Mouse (Mus musculus) neural tube, embryonic 11.5 days (tissue): ENCODE measurements around the gene Lrrc31. TPM values are rescaled to one million over a fixed set of nuclear protein-coding genes. Genes with fewer than 3 reads are reported as not detected.
"Not testable (repeated sequence)": the region's sequence is repeated elsewhere in the genome, so short reads cannot be mapped to it uniquely, and the experiment has no call there.

Source experiments
- ATAC-seq: fragments of 200-750 bp; cut with Nextera tagmentation; 2 replicates; pipeline ENCODE4 v1.8.0; 2017; ENCODE audit warnings: moderate number of reproducible peaks, mild to moderate bottlenecking, moderate TSS enrichment, moderate library complexity; ENCODE audit not compliant: insufficient read depth, low FRiP score, low TSS enrichment
- DNase-seq: peaks from one replicate; pipeline ENCODE4 v3.0.0-alpha.2; 2015; ENCODE audit warnings: low spot score
- H3K27ac ChIP-seq: fragments of 300-500 bp; sonication (generic); 2 replicates; pipeline ENCODE4 v1.5.1; 2014; ENCODE audit warnings: low read depth, mild to moderate bottlenecking, low read length
- H3K27me3 ChIP-seq: fragments of 300-500 bp; sonication (generic); 2 replicates; pipeline ENCODE4 v1.6.1; 2014; ENCODE audit warnings: mild to moderate bottlenecking, low read length, mixed read lengths; ENCODE audit not compliant: control insufficient read depth, insufficient read depth
- H3K36me3 ChIP-seq: fragments of 300-500 bp; sonication (generic); 2 replicates; pipeline ENCODE4 v1.6.1; 2014; ENCODE audit warnings: mild to moderate bottlenecking, low read length, moderate library complexity, mixed read lengths; ENCODE audit not compliant: control insufficient read depth, insufficient read depth
- H3K4me1 ChIP-seq: fragments of 300-500 bp; sonication (generic); 2 replicates; pipeline ENCODE4 v1.6.1; 2014; ENCODE audit warnings: low read length, mixed read lengths; ENCODE audit not compliant: control insufficient read depth, insufficient read depth
- H3K4me2 ChIP-seq: fragments of 300-500 bp; sonication (generic); 2 replicates; pipeline ENCODE4 v1.6.1; 2014; ENCODE audit warnings: low read depth, mild to moderate bottlenecking, moderate library complexity
- H3K4me3 ChIP-seq: fragments of 300-500 bp; sonication (generic); 2 replicates; pipeline ENCODE4 v1.5.1; 2014; ENCODE audit warnings: low read depth, low read length
- H3K9ac ChIP-seq: fragments of 300-500 bp; sonication (generic); 2 replicates; pipeline ENCODE4 v1.6.1; 2014; ENCODE audit warnings: mild to moderate bottlenecking, low read length
- H3K9me3 ChIP-seq: fragments of 300-500 bp; sonication (generic); 2 replicates; pipeline ENCODE4 v1.6.1; 2016; ENCODE audit warnings: low read length; ENCODE audit not compliant: control insufficient read depth
- WGBS: fragments of 180-500 bp; shearing (Covaris S2); extraction: QIAGEN DNeasy Blood & Tissue Kit; methylation state at CpG from one replicate; pipeline ENCODE4 v1.1.7; 2014; 5-methylcytosine and 5-hydroxymethylcytosine counted together
- polyA plus RNA-seq: library from polyadenylated mRNA; unstranded; fragments of >200 nt; fragmentation: Nextera tagmentation; extraction: Ambion mirVana; gene quantifications from 2 replicates; pipeline ENCODE4 v1.2.1, GENCODE M21; 2014

Lrrc31 gene
- not detected in 2 replicates for polyA plus RNA-seq

DNA sequence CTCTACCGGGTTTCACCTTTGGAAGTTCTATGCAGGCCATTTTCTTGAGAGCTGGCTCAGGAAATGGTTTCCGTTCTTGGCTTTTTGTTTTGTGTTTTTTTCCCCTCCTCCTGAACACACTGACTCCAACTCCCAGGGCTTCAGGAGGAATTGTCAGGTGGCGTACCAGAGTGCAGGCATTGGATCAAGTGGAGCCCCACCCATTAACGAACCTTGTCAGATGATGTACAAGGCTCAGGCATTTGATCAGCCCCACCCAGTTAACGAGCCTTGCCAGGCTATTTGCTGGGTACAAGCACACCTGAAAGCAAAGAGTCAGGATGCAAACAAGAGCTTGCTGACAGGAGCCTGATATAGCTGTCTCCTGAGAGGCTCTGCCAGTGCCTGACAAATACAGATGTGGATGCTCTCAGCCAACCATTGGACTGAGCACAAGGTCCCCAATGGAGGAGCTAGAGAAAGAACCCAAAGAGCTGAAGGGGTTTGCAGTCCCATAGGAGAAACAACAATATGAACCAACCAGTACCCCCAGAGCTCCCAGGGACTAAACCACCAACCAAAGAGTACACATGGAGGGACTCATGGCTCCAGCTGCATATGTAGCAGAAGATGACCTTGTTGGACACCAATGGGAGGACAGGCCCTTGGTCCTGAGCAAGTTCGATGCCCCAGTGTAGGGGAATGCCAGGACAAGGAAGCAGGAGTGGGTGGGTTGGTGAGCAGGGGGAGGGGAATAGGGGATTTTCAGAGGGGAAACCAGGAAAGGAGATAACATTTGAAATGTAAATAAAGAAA lies at the start of gene Lrrc31:
Gene Lrrc31 (minus strand): TSS at position 133 of the 795 bp plus-strand sequence.
- not testable (repeated sequence) for H3K4me3 ChIP-seq, H3K4me1 ChIP-seq, H3K27ac ChIP-seq, H3K4me2 ChIP-seq, ATAC-seq, H3K9ac ChIP-seq, DNase-seq, H3K36me3 ChIP-seq, H3K9me3 ChIP-seq, H3K27me3 ChIP-seq
- WGBS = 86% methylated on average over 6 of the region's 6 CpGs

DNA sequence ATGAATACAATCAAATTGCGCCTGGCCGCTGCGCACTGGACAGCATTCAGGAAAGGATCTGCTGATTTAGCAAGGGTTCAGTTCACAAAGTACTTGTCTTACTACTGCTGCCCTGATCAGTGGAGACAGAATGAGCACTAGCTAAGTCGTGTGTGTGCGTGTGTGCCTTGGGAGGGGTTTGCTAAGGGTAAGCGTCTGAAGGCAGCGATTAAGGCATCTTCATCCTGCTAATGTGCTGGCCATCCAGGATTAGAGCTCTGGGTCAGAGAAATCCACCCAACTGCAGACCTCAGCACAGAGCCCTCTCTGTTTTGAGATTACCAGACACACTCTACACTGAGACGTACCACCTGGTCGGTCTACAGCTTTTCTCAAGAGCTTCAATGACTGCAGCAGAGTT lies 48.7 kb upstream of the Lrrc31 start:
- Histone ChIP-seq H3K36me3 (no peaks in the 10 kb centered on the region), H3K4me1 (no peaks in the 10 kb centered on the region), H3K4me2 (no peak overlapping the region), H3K27me3 (no peaks in the 10 kb centered on the region), H3K9ac (no peak overlapping the region), H3K4me3 (no peak overlapping the region), H3K9me3 (no peaks in the 10 kb centered on the region), H3K27ac (no peak overlapping the region)
- ATAC-seq (no peak), DNase-seq (no peak)
- WGBS = 94% methylated on average over 9 of the region's 9 CpGs

DNA sequence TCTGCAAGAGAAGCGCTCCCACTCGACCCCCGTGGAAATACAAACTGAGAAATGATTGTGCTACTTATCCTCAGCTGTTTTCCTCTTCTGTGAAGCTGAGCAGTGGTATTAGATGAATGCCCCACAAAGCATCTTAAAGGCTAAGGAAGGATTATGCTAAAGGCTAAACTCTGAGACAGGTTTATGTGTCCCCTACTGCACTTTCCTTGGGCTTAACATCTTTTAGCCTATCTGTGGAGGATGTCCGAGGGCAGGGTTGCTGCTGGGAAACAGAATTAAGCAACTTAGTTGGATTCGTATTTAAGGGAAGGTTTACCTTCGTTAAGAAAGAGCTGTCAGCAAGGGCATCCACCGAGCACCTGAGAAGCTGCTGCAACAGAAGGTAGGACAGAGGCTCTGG lies 46.4 kb upstream of the Lrrc31 start, which contains the start of gene Samd7:
Gene Samd7 (plus strand): TSS at position 288 of the 400 bp plus-strand sequence.
- Histone ChIP-seq H3K4me2 (no peak within 1 kb of the TSS), H3K4me1 (no peaks in the 10 kb centered on the region), H3K4me3 (no peak within 1 kb of the TSS), H3K9ac (no peak within 1 kb of the TSS), H3K27ac (no peak within 1 kb of the TSS), H3K27me3 (no peaks in the 10 kb centered on the region), H3K9me3 (no peaks in the 10 kb centered on the region), H3K36me3 (no peaks in the 10 kb centered on the region)
- ATAC-seq = no peak
- 85% methylated on average over 7 of the region's 7 CpGs for WGBS
- DNase-seq = no peak

DNA sequence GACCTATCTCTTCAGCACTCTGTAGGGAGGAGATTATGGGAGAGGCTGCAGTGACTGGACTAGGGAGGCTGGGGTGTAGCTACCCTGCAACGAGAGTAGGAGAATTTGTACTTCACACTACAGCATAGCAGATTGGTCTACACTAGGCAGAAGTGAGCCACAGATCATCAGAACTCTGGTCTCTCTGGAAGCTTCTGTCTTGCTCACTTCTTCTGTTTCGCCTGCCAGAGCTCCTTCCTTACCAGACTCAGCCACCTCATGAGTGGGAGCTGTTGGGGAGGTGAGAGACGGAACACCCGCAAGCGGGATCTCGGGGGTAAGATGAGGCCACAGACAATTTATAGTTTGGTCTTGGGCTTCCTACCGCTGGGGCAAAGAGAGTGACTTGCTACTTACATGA lies 43.2 kb upstream of the Lrrc31 start:
- Histone ChIP-seq H3K4me3 (no peak overlapping the region), H3K36me3 (no peaks in the 10 kb centered on the region), H3K27me3 (no peaks in the 10 kb centered on the region), H3K4me2 (no peak overlapping the region), H3K27ac (no peak overlapping the region), H3K9ac (no peak overlapping the region), H3K9me3 (no peaks in the 10 kb centered on the region), H3K4me1 (no peaks in the 10 kb centered on the region)
- DNase-seq = no peak
- ATAC-seq = no peak
- 92% methylated on average over 7 of the region's 7 CpGs for WGBS

DNA sequence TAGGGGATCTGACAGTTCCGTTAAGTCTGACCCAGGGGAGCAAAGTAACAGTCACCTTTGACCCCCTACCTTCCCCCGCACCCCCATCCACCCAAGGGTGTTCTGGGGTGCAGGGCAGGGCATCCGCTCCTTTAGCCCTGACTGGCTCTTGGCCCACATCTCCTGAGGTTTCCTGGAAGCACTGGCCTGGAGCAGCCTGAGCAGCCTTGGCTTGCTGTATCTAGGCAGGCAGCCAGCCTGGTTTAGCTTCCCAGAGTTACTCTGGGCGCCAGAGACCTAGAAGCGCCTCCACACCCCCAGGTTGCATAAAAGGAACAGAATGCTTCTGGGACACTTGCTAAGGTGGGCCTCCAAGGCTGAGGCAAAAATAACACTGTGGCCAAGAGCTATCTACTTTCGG lies 41.7 kb upstream of the Lrrc31 start:
- H3K9ac ChIP-seq = no peak overlapping the region
- H3K27me3 ChIP-seq = no peaks in the 10 kb centered on the region
- H3K4me1 ChIP-seq = no peaks in the 10 kb centered on the region
- DNase-seq (no peak), ATAC-seq (no peak)
- H3K27ac ChIP-seq = no peak overlapping the region
- H3K36me3 ChIP-seq = no peaks in the 10 kb centered on the region
- H3K4me3 ChIP-seq = no peak overlapping the region
- no peak overlapping the region for H3K4me2 ChIP-seq
- WGBS = 88% methylated on average over 6 of the region's 6 CpGs
- no peaks in the 10 kb centered on the region for H3K9me3 ChIP-seq

DNA sequence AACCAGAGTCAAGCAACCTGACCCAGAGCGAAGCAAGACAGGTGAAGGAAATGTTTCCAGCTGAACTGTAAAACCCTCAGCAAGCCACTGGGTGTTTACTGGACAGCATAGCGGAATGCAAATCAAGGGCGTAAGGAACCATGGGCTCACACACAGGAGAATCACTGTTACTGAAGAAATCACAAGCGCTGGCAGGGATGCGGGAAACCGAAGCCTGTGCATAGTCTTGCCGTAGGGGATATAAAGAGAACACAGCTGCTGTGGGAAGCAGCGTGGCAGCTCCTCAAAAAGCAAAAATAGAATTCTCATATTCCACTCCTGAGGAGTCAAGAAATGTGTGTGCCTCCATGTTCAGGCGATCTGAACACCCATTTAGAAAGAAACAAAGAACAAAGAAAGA lies 37.2 kb upstream of the Lrrc31 start:
- ATAC-seq = no peak
- no peak overlapping the region for H3K4me2 ChIP-seq
- WGBS = 74% methylated on average over 9 of the region's 9 CpGs
- no peak overlapping the region for H3K9ac ChIP-seq
- H3K27me3 ChIP-seq = no peaks in the 10 kb centered on the region
- no peak overlapping the region for H3K27ac ChIP-seq
- H3K4me3 ChIP-seq = no peak overlapping the region
- H3K9me3 ChIP-seq = no peaks in the 10 kb centered on the region
- DNase-seq = no peak
- no peaks in the 10 kb centered on the region for H3K36me3 ChIP-seq
- H3K4me1 ChIP-seq = no peaks in the 10 kb centered on the region

DNA sequence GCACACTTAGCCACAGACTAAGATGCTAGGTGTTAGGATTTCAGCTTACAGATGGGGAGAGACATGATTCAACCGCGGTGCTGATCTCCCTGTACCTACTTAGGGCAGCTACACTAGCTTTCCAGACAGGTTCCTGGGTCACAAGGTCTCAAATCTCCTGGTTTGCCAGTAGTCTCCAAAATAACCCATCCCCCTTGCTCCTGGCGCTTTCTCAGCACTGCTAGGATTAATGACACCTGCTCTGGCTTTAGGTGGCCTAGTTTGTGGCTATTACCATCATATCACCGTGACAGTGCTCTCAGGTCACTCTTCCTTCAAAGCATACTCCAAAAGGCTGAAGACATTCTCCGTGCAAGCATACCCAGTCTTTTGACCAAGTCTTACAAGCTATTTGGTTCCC lies 29.4 kb upstream of the Lrrc31 start:
- Histone ChIP-seq H3K4me3 (no peak overlapping the region), H3K9me3 (no peaks in the 10 kb centered on the region), H3K27ac (no peak overlapping the region), H3K9ac (no peak overlapping the region), H3K27me3 (no peaks in the 10 kb centered on the region), H3K36me3 (no peaks in the 10 kb centered on the region), H3K4me2 (no peak overlapping the region), H3K4me1 (no peaks in the 10 kb centered on the region)
- ATAC-seq (no peak), DNase-seq (no peak)
- 87% methylated on average over 5 of the region's 5 CpGs for WGBS

DNA sequence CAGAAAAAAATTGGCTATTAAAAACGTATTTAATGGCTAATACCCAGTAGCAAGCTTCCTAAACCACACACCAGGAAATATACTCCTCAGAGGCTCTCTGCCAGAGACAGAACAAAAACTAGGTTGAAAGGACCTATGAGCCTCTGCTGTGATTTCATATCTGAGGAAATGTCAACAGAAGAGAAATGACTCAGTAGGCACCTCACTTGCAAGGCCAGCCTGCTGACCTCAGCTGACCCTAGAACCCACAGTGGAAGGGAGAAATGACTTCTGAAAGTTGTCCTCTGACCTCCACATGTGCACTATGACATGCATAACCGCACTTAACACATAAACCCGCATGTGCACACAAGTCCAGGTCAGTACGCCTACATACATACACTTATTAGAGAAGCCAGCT lies 27.6 kb upstream of the Lrrc31 start:
- no peaks in the 10 kb centered on the region for H3K36me3 ChIP-seq
- no peaks in the 10 kb centered on the region for H3K9me3 ChIP-seq
- no peak for DNase-seq
- H3K27me3 ChIP-seq = no peaks in the 10 kb centered on the region
- H3K27ac ChIP-seq = no peak overlapping the region
- WGBS = 78% methylated on average over 4 of the region's 4 CpGs
- H3K4me1 ChIP-seq = no peaks in the 10 kb centered on the region
- no peak for ATAC-seq
- H3K4me3 ChIP-seq = no peak overlapping the region
- H3K4me2 ChIP-seq = no peak overlapping the region
- H3K9ac ChIP-seq = no peak overlapping the region

DNA sequence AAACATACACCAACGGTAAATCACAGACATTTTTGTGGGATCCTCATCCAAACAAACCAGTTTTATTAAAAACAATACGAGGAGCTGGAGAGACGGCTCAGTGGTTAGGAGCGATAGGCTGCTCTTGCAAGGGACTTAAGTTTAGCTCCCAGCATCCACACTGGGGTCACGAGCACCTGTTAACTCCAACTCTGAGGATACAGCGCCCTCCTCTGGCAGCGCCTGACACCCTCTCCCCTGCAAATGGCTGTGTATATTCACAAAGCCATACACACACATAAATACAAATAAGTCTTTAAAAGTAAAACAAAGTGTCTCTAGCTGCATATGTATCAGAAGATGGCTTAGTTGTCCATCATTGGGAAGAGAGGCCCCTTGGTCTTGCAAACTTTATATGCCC lies 25.9 kb upstream of the Lrrc31 start:
- Histone ChIP-seq H3K9ac (no peak overlapping the region), H3K36me3 (no peaks in the 10 kb centered on the region), H3K4me1 (no peaks in the 10 kb centered on the region), H3K27me3 (no peaks in the 10 kb centered on the region), H3K4me3 (no peak overlapping the region), H3K9me3 (no peaks in the 10 kb centered on the region), H3K27ac (no peak overlapping the region), H3K4me2 (no peak overlapping the region)
- DNase-seq (no peak), ATAC-seq (no peak)
- WGBS = 86% methylated on average over 7 of the region's 7 CpGs
